Mouse (Mus musculus) B cell, adult 67 days (primary cell): ENCODE measurements around the gene Gm4070. TPM values are rescaled to one million over a fixed set of nuclear protein-coding genes. Genes with fewer than 3 reads are reported as not detected.

Experiments used
- total RNA-seq, 2 experiments: library from RNA; stranded (reverse); gene quantifications; 4 replicates each; pipeline ENCODE4 v1.2.4; 2023

Gene Gm4070
- 100 to 1,000 TPM in 1 of 2 experiments, 10 to 100 TPM in 1; 56.6 to 103 TPM for total RNA-seq

DNA sequence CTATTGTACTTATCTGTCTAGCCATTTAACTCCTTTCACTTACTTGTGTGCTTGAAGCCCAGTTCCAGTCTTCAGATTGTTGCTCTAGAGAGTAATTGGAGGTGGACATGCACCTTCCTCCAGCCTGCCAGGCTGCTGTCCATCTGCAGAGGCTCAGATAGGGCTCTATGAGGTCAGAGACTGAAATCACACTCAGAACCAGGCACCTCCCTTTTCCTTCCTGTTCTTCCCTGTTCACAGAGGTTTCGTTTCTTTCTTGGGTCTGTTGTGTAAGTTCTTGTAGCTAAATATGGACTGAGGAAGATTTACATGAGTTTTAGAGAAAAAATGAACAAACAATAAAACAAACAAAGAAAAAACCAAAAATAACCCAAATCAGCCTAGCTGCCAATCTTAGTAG lies at the start of gene Gm4070:
Gene Gm4070, minus strand, starts transcription at position 156 of the 400 bp plus-strand sequence.

Other genes starting within 250 kb of the Gm4070 start
- gene Ilk, start 217.4 kb downstream of the Gm4070 start, total RNA-seq = 10 to 100 TPM; 80.8 to 85.5 TPM
- 10 to 100 TPM; 32.1 to 32.4 TPM for gene Rrp8, start 216.6 kb downstream of the Gm4070 start, total RNA-seq
- 100 to 1,000 TPM; 186 to 188 TPM for gene Taf10, start 209.6 kb downstream of the Gm4070 start, total RNA-seq
- gene Tpp1, start 201.7 kb downstream of the Gm4070 start, total RNA-seq = 10 to 100 TPM; 68.0 to 76.7 TPM
- gene Dchs1, start 166.3 kb downstream of the Gm4070 start, total RNA-seq = not detected
- gene Mrpl17, start 142.9 kb downstream of the Gm4070 start, total RNA-seq = 10 to 100 TPM; 41.5 to 45.4 TPM